Mouse (Mus musculus): ENCODE data around the gene Sash3.

Gene Sash3

DNA sequence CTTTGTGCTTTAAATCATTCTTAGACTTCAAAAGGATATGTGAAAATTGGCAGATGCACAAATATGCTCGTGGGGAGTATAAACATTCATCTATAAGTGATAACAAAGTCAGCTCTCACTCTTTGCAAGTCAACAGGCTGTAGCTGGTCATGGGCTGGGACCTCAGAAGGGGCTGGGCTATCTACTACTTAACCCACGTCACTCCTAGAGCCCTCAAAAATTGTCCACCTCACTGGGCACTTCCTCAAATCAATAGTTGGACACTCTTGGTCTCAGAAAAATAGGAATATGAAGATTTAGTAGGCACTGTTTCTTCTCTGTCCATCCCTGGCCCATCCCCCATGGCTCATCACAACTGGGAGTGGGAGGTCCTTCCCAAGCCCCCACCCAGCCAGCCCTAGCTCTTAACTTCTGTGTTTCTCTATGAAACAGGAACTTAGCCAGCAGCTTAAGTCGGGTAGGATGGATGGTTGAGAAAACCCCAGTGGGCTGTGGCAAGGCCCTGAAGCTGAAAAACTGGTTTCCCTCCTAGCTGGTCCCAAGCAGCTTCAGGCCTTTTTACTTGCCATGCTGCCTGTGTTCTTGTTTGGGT, 5.9 kb upstream of the Sash3 start:
- DNase-seq (ENCODE audit: extremely low spot score, low spot score): no peak

DNA sequence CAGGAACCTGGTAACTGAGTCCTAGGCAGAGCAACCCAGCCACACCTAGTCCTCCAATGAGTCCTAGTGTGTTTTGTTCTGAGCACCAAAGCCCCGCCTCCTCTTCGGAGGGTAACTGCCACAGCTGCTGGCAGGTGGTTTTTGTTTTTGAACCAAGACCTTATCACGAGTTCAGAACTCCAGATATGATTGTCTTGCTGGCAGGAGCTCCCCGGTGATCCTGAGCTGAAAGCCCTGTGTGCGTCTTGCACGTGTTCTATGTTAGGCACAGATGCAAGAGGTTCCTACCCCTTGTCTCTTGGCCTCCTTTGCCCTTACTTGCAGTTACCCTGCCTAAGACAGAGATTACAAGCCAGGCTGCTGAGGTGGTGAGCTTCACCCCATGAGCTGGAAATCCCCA, 4.8 kb upstream of the Sash3 start:
- DNase-seq (ENCODE audit: extremely low spot score, low spot score): no peak

DNA sequence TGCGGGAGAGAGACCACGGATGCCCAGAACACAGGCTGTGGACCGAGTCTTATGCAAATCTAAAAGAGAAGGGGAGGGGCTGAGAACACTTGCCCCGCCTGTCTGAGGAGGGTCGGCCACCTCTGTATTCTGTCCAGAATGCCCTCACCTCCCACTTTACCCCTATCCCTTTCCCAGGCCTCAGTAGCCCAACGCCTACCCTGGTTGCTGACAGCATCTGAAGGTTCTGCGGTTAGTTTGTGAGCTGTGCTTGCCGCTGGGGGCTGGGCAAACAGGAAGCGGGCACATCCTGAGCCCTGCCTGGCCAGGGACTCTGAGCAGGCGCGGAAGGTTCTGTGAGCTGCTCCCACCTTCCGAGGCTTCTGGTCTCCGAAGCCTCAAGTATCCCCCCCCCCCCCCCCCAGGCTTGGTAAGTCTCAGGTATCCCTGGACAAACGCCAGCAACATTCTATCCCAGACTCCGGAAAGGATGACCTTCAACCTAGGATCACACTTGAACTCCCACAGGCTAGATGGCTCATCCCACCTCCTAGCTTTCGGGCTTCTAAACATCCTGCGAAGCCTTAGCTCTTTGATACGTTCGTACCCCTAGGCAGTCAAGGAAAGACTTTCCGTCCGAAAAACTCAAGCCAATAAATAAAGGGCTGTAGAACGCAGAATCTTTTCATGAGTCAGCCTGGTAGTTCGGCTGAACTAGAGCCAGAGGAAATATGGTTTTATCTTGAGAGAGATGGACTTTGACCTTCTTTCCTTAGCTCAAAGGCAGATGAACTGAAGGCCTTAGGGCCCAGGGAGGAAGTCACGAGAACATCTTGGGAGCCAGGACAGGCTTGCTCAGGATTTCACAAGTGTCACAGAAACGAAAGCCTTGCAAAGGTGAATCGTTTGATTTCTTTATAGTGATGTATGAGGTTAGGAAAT, 2.6 kb upstream of the Sash3 start:
- DNase-seq (ENCODE audit: extremely low spot score, low spot score): no peak

DNA sequence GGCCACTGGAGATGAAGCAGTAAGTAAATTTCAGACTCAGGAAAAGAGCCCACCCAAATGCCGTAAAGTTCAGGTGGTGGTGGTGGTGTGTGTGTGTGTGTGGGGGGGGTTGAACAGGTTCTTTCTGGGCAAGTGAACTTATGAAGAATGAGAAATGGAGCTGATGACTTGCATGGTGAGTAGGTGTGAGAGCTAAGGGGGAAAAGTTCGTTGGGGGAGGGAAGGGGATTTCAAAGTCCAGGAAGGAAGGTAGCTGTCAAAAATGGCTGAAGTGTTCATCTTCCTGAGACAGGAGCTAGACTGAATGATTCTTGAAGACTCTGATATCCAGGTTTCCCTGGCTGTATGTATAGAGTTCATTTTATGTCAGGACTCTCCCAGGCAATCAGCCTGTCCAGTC, 990 bp downstream of the Sash3 start:
- no peak for DNase-seq (ENCODE audit: extremely low spot score, low spot score)

DNA sequence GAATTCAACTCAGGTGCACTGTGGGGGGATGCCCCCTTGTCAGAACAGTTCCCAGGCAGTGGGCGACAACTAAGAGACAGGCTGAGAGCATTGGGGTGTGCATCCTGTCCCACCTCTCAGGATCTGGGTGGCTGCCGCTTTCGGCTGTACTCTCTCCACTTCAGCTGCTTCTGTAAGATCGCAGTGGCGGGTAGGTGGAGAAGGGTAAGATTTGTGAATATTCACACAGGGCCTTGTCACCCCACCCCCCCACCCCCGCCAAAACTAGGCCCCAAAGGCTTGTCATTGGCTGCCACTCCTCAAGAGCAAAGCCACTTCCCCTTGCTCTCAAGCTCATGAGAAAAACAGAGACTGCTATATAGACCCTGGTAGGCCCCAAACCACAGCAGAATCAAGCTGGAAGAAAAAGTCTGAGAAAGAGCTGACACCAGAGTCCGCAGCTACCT, 1.5 kb downstream of the Sash3 start:
- DNase-seq (ENCODE audit: extremely low spot score, low spot score): no peak

DNA sequence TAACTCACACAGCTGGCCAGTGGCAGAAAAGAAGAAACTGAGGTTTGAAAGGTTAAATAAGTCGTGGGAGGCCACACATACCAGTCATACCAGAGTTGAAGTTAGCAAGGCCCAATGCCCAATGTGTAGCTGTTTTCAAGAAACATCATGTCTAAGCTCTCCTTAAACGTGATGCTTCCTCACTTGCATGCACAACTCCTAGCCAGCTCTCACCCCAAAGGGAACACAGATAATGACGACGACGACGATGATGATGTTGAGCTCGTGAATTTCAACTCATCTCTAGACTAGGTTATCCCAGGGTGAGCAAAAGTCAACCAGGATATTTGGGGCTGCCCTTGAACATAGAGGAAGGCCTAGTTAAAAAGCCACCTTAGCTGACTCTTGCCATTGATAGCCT, 5.9 kb downstream of the Sash3 start:
- DNase-seq (ENCODE audit: extremely low spot score, low spot score): no peak

DNA sequence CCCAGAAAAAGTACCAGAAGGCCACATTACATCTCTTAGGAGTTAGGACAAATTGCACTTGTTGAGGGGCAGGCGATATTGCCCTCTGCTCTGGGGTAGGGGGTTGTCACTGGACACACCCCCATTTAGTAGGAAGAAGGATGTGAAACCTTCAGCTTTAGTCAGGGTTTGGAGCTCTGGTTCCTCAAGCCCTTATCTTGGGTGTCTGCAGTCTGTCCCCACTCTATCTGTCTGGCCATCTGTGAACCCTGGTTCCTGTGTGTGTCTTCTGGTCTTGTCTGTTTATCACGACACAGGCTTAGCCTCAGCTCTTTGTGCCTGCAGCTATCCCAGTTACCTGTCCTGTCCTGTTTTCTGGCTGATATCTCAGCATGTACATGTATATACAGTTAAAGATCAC, 7.2 kb downstream of the Sash3 start:
- no peak for DNase-seq (ENCODE audit: extremely low spot score, low spot score)

DNA sequence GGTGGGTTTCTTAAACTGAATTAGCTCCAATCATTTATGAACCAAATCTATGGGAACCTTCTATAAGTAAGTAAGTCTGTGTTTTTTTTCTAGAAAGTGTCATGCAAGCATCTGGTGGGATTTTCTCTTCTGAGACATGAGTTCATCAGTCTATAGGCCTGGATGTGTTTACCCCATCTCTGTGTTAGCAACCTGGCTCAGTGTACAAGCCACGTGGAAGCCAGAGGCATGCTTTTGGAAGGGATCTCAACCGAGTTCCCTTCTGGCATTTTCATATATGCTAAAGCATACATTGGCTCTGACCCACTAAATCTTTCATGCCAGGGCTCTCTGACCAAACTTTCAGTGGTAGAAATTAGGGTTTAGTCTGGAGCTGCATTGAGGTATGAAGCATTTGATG, 7.7 kb downstream of the Sash3 start:
- no peak for DNase-seq (ENCODE audit: extremely low spot score, low spot score)

DNA sequence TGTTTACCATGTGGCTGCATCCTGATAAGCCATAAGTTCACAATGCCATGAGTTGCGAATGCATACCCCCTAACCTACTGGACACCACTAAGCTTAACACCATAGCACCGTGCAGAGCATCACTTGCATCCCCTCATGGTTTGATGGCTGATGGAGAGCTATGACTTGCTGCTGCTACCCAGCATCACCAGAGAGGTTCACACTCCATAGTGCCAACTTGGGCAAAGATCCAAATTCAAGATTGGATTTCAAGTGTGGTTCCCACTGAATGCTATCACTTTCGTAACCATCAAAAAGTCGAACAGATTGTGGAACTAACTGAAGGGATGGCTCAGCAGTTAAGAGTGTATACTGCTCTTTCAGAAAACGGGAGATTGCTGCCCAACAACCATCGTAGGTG, 9.3 kb downstream of the Sash3 start:
- no peak for DNase-seq (ENCODE audit: extremely low spot score, low spot score)

DNA sequence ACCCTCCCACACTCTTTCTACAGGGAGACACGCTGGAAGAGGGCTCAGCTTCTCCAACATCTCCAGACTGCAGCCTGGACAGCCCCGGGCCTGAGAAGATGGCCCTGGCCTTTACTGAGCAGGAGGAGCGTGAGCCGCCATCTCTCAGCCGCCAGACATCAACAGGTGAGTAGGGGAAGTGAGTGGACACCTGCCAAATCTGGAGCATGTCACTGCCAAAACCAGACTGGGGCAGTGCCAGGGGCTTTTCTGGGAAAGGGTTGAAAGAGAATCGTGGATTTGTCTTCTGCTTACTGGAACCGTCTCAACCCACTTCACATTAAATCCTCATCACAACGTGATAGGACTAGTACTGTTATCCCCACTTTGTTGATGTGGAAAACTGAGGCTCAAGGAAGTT, 11.2 kb downstream of the Sash3 start:
- no peak for DNase-seq (ENCODE audit: extremely low spot score, low spot score)

DNA sequence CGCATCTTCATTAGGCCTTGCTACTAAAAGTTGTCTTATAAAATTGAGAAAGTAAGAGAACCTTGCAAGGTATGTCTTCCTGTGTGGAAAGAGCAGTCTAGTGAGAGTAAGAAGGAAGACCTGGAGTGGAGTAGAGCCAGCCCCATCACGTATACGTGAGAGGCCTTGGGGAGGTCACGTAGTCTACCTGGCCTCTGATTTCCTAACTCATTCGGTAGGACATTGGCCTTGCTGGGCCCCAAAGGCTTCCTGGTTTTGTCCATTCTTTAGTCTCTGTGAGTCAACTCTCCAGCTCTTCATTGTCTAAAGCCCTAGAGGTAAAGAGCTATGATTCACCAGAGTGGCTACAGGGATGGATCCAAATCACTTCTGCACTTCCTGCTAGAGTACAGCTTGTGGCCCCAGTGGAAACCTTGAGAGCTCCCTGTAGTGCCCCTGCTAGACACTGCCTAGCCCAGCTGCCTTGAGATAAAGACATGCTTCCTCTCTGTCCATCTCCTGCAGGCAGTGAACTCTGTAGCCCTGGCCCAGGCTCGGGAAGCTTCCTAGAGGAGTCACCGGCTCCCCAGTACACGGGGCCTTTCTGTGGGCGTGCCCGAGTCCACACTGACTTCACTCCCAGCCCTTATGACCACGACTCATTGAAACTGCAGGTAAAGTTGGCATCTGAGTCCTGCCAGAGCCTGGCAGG, 12.1 kb downstream of the Sash3 start:
- DNase-seq (ENCODE audit: extremely low spot score, low spot score): no peak

DNA sequence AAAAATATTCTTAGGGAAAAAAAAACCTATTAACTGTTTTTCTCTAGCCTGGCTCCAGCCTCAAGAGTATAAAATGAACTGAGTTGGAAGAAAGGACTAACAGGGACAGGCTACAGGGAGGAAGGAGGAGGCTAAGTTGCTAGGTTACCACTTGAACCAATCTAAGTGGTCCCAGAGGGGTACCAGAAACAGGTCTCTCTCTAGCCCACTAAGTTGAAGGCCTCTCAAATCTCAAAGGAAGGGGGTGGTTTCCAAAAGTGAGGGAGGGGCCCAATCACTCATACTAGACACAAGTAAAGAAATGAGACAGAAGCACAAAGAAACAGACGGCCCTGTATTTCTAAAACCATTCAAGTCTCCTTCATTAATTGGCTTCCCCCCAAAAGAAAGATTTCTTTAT, 23.7 kb downstream of the Sash3 start:
- DNase-seq (ENCODE audit: extremely low spot score, low spot score): no peak

DNA sequence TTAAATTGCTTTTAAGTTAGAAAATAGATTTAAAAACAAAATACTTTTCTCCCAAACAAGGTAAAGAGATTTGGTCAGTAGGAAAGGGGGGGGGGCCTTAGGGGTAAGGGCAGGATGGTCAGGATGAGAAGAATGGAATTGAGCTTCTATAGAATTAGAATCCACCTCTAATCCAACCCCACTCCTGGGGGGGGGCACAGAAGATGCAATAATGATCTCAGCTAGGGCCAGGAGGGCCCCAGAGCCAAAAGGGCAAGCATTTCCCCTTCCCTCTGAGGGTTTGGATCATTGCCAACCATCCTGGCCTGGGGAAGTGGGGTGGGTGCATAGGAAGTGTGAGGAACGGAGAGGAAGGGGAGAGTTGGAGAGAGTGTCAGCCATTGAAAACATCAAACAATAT, 24.1 kb downstream of the Sash3 start:
- no peak for DNase-seq (ENCODE audit: extremely low spot score, low spot score)

DNA sequence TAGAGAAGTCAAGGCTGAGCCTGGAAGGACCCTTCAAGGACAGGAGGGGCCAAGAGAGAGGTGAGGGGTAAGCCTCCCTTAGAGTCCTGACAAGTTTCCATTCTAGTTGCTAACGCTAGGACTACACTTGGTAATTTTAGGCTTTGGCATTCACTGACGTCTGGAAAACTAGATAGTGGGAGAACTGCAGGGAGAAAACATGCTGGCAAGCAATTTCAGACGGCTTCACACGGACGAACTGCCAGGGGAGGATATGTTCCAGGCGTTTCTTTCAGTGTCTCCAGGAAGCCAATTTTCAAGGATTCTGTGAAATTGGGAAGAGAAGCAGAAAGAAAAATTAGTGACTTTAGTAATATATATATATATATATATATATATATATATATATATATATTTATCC, 35.6 kb downstream of the Sash3 start:
- DNase-seq (ENCODE audit: extremely low spot score, low spot score): no peak

DNA sequence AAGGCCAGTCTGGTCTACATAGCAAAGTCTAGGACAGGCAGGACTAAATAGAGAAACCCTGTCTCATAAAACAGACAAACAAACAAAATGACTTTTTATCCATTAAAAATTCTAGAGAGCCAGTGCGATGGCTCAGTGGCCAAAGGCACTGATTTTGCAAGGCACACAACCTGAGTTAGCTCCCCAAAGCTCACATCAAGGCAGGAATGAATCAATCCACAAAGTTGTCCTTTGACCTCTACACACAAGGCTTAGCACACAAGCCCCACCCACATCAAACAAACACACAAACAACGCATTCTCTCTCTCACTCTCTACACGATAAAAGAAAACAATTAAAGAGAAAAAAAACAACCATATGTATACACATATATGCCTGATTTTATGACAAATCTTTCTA, 38.5 kb downstream of the Sash3 start:
- DNase-seq (ENCODE audit: extremely low spot score, low spot score): no peak

DNA sequence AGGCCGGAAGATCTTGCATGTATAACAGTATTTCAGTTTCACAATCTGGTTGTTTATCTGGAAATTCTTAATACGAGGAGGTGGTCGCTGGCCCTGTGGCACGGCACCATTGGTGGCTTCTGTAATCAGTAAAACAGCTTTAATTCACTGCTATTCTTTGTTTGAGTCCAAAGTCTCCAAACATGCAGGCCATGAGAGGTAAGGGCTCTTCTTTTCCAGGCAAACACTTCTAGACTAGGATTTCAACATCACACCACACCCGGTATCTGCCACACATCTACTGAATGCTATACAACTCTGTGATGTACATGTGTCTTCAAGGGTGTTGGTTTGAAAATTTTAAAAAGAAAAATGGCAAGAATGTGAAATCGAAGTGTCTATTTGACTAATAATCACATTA, 45.0 kb downstream of the Sash3 start:
- no peak for DNase-seq (ENCODE audit: extremely low spot score, low spot score)

DNA sequence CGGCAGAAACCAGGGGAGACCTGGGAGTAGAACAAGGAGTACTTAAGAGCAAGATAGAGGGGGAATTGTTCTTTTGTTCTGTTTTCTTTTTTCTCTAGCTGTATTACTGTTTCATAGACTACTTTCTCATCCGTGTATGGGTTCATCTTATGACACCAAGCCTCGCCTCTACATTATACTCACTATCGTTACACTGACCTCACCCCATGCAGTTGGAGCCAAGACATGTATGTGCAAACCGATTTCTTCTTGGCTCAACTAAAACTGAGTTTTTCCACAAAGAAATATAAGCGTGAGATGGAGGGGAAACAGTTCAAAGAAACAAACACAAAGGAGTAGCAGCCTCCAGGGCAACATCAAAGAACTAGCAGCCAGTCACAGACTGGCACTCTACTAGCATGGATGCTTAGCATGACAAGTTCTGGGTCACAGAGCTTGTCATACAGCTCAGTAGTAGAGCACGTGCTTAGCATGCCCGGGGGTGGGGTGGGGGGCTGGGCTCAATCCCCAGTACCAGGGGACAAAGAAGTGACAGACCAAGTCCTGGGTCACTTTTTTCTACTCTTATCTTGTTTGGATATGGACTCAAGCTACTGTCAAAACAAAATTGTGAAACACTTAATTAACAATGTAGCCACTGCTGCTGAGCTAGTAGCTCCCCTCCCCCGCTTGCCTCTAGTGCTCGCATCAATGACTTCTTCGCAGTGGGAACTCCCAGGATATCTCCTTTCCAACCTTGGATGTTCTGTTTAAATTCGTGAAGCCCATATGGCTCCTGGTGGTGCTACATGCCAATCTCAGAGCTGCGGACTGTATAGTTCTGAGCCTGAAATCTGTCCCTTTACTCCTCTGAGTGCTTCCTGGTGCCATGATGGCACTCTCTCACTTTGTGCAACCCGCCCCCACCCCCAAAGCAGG, 47.3 kb downstream of the Sash3 start:
- DNase-seq (ENCODE audit: extremely low spot score, low spot score): no peak

DNA sequence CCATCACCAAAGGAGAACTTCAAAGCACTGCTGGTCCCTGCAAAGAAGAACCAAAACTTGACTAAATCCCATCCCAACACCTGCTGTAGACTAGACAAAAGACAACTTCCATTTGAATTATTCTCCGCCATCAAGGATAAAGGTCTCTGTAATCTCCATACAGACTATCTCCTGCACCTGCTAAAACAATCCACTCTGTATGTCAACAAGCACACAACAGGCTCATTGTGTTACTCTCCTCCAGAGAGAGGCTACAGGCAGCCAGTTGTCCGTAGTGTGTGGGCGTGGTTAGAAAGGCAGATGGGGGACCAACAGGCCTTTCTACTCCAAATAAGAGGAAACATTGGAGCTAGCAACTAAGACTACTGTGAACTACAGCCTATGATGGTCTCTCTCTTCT, 51.6 kb downstream of the Sash3 start:
- no peak for DNase-seq (ENCODE audit: extremely low spot score, low spot score)

DNA sequence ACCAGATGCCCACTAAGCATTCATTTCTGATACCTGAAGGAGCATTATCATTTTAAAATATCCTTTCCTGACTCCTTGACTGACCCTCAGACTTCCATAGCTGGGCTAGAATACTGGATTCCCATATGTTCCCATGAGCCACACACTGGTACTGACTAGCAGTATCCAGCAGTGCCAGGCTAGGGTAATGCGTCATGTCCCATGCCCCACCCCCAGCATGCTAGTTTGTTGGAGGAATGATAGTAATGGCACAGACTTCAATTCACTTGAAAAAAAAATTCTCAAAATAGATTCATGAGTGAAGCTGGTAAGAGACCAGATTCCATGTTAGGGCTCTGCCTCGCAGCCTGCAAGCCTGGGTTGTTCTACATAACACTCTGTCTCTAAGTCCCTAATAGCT, 52.8 kb downstream of the Sash3 start:
- DNase-seq (ENCODE audit: extremely low spot score, low spot score): no peak

DNA sequence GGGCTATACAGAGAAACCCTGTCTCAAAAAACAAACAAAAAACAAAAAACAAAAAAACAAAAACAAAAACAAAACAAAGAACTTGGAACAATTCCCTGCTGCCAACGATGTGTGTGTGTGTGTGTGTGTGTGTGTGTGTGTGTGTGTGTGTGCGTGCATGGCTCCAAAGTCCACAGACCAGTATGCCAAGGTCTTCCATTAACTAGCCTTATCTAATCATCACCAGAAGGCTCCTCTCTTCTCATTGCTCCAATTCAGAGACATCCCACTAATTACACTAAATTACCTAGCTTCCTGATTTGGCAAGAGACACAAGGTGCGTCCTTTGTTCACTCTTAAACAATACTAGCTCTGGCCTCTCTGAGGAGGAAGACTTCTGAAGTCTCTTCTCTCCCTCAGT, 54.5 kb downstream of the Sash3 start:
- no peak for DNase-seq (ENCODE audit: extremely low spot score, low spot score)

DNA sequence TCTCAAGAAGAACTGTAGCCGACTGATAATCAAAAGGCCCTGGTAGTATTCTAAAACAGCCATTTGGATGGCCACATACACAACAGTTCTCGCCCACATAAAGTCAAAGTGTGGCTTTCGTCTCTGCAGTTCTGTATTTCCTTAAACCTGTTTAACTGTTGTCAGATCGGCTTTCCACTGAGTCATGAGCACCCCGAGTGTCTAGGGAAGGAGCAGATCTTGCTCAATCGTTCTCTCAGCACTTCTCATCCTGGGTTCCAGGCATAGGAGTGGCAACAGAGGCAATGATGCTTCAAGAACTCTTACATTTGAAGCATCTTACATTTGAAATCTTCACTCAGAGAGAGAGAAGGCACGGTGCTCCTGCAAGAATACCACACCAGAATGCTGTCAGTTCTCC, 55.7 kb downstream of the Sash3 start:
- no peak for DNase-seq (ENCODE audit: extremely low spot score, low spot score)

Data from neural tube, embryonic 10.5 days (tissue).